Mouse (Mus musculus) ES-E14 (cell line): ENCODE results near the gene AU018091.
"Not testable (repeated sequence)": the region's sequence is repeated elsewhere in the genome, so short reads cannot be mapped to it uniquely, and the experiment has no call there.

Experiments used
- CHD2 ChIP-seq: IDR thresholded peaks from 2 replicates; pipeline ENCODE4 v1.6.1; 2014; ENCODE audit warnings: mild to moderate bottlenecking, low read depth, low read length, inconsistent platforms
- HCFC1 ChIP-seq: IDR thresholded peaks from 2 replicates; pipeline ENCODE4 v1.6.1; 2012; ENCODE audit warnings: low read length, inconsistent platforms, borderline replicate concordance; ENCODE audit not compliant: insufficient read depth
- MAFK ChIP-seq: IDR thresholded peaks from 2 replicates; pipeline ENCODE4 v1.6.1; 2014; ENCODE audit warnings: mild to moderate bottlenecking, low read depth, low read length, inconsistent platforms; ENCODE audit not compliant: insufficient read depth
- ZC3H11A ChIP-seq: IDR thresholded peaks from 2 replicates; pipeline ENCODE4 v1.6.1; 2012; ENCODE audit warnings: low read depth, mild to moderate bottlenecking, inconsistent platforms, low read length, borderline replicate concordance
- ZNF384 ChIP-seq: IDR thresholded peaks from 2 replicates; pipeline ENCODE4 v1.6.1; 2012; ENCODE audit warnings: low read depth, low read length, inconsistent platforms

DNA sequence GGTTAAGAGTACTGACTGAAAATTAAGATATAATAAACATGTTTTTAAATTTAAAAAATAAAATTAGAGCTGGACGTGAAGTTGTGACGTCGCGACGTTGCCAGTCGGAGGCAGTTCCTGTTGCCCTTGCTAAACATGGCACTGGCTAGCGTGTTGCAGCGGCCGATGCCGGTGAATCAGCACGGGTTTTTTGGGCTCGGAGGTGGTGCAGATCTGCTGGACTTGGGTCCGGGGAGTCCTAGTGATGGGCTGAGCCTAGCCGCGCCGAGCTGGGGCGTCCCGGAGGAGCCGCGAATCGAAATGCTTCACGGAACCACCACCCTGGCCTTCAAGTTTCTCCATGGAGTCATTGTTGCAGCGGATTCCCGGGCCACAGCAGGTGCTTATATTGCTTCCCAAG is 12.0 kb upstream of the AU018091 start:
- not testable (repeated sequence) for TF ChIP-seq HCFC1, MAFK, ZNF384, CHD2, ZC3H11A
